Mouse (Mus musculus): ENCODE measurements around the gene Adra2b. TPM values are rescaled to one million over a fixed set of nuclear protein-coding genes. Genes with fewer than 3 reads are reported as not detected.

Adra2b gene
- polyA plus RNA-seq (2012; rRNA removed), result 0.13 and 0.20 TPM in 2 replicates

DNA sequence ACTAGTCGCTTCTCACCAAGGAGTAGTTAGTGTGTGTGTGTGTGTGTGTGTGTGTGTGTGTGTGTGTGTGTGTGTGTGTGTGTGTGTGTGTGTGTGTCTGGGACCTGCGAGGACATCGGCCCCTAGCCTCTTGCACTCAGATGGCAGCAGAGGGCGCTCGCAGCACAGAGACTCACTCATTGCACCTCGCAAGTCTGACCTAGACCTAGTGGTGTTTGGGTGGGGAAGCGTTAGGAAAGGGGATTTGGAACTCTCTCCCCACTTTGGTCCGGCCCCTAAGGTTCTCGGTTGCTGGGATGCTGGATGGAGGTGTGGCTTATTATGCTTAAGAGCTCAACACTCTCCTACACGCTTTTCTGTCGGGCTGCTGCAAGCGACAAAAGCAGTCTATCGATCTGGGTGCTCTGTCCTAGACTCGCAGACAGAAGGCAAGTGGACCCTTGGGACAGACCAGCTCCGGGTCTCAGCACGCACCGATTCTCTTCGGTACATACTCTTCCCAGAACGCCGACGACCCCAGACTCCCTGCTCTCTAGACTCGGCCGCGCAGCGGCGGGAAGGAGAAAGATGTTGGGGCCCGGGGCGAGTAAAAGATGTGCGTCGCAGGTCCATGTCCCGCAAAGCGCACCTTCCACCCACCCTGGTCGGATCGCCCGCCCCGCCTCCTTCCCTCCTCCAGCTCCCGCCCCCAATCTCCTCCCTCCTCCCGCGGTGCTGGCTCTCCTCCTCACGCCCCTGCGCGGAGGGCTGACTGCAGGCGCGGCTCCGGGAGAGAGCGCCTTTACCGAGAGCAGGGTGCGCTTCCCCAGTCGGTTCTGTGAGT lies at the start of gene Adra2b:
Adra2b (plus strand) TSS at position 750 of the 823 bp plus-strand sequence.
- peak; percentile 80 for DNase-seq
- H3K27ac ChIP-seq (ENCODE audit: control insufficient read depth, insufficient read depth, low read length), result no peak within 1 kb of the TSS
- H3K4me3 ChIP-seq (ENCODE audit: control insufficient read depth, insufficient read depth, low read length), result 0 out of 2 replicates have a peak within 1 kb of the TSS, but pooled peaks have one; percentile 1
- no peaks in the 10 kb centered on the region; the same call in 1 of the 2 replicates for H3K4me1 ChIP-seq (replicated peaks; ENCODE audit: control insufficient read depth, insufficient read depth, low read length)
- 1% methylated on average over 49 of the region's 49 CpGs for WGBS
- H3K36me3 ChIP-seq (ENCODE audit: control insufficient read depth, insufficient read depth, low read length), result no peaks in the 10 kb centered on the region
- TF ChIP-seq CTCF (IDR thresholded peaks at IDR 0.05; ENCODE audit: borderline replicate concordance, control insufficient read depth, extremely low read depth, insufficient read depth, low read length, poor library complexity) (peak; percentile 66; the same call in 1 of the 2 replicates), POLR2A (IDR thresholded peaks at IDR 0.05; ENCODE audit: control insufficient read depth, extremely low read depth, insufficient read depth, low read length, poor library complexity) (no peak)
- H3K27me3 ChIP-seq (ENCODE audit: control insufficient read depth, insufficient read depth, low read length), result peaks cover 14% of the 10 kb centered on the region; the same call in 1 of the 2 replicates

DNA sequence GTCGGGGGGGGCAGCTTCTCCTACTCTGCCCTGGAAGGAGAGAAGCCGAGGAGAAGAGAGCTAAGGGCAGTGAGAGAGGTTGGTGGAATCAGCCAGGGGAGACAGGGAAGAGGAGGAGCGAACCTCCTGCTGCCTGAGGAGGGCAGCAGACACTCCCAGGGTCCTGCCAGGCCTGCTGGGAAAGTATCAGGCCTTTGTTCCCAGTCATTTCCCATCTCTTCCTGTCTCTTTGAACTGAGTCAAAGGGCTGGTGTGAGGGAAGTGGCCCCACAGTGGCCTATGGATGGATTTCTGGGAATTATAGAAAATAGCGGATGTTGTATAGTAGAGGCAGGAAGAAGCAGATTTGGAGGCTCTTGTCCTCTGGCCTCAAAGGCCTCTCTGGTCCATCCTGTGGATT lies 49.1 kb upstream of the Adra2b start:
- Histone ChIP-seq H3K36me3 (ENCODE audit: control insufficient read depth, insufficient read depth, low read length) (no peaks in the 10 kb centered on the region), H3K4me3 (ENCODE audit: control insufficient read depth, insufficient read depth, low read length) (no peak overlapping the region), H3K27ac (ENCODE audit: control insufficient read depth, insufficient read depth, low read length) (peak overlapping the region; percentile 74), H3K27me3 (ENCODE audit: control insufficient read depth, insufficient read depth, low read length) (no peaks in the 10 kb centered on the region), H3K4me1 (replicated peaks; ENCODE audit: control insufficient read depth, insufficient read depth, low read length) (peaks cover 39% of the 10 kb centered on the region)
- DNase-seq, result no peak
- TF ChIP-seq POLR2A (IDR thresholded peaks at IDR 0.05; ENCODE audit: control insufficient read depth, extremely low read depth, insufficient read depth, low read length, poor library complexity), result no peak
- no peak for TF ChIP-seq CTCF (IDR thresholded peaks at IDR 0.05; ENCODE audit: borderline replicate concordance, control insufficient read depth, extremely low read depth, insufficient read depth, low read length, poor library complexity)
- 62% methylated on average over 4 of the region's 4 CpGs for WGBS

DNA sequence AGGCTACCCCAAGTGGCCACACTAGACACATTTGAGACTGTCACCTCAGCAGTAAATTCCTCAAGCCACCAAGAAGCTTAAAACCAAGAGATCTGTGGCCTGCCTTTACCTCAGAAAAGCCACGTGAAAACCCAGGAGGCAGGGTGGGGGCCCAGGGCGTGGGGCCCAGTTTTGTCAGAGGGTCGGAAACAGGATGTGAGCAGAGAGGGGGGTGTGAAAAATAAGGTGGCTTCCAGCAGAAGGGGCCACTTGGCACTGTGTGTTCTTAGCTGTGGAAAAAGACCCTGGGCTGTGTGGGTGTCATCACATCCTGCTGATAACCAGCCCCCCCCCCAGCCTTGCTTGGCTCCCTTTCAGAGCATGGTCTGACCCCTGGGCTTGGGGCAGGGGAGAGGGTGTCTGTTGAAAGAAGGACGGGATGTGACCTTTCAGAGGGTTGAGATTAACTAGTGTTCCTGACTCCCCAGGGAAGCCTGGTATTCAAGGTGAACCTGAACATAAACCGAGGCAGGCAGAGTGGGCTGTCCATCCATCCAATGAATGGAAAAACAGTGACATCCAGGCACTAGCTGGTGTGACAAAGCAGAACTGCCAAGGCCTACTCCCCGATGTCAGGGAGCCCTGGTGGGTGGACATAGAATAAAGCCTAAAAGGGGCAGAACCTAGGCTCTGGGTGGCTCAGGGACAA lies 48.4 kb upstream of the Adra2b start:
- 20% methylated on average over 6 of the region's 6 CpGs for WGBS
- DNase-seq, result peak; percentile 82
- H3K27me3 ChIP-seq (ENCODE audit: control insufficient read depth, insufficient read depth, low read length), result no peaks in the 10 kb centered on the region
- H3K4me3 ChIP-seq (ENCODE audit: control insufficient read depth, insufficient read depth, low read length), result no peak overlapping the region
- H3K36me3 ChIP-seq (ENCODE audit: control insufficient read depth, insufficient read depth, low read length), result no peaks in the 10 kb centered on the region
- H3K27ac ChIP-seq (ENCODE audit: control insufficient read depth, insufficient read depth, low read length), result peak overlapping the region; percentile 83
- TF ChIP-seq CTCF (IDR thresholded peaks at IDR 0.05; ENCODE audit: borderline replicate concordance, control insufficient read depth, extremely low read depth, insufficient read depth, low read length, poor library complexity), result no peak
- no peak for TF ChIP-seq POLR2A (IDR thresholded peaks at IDR 0.05; ENCODE audit: control insufficient read depth, extremely low read depth, insufficient read depth, low read length, poor library complexity)
- H3K4me1 ChIP-seq (replicated peaks; ENCODE audit: control insufficient read depth, insufficient read depth, low read length), result peaks cover 46% of the 10 kb centered on the region

DNA sequence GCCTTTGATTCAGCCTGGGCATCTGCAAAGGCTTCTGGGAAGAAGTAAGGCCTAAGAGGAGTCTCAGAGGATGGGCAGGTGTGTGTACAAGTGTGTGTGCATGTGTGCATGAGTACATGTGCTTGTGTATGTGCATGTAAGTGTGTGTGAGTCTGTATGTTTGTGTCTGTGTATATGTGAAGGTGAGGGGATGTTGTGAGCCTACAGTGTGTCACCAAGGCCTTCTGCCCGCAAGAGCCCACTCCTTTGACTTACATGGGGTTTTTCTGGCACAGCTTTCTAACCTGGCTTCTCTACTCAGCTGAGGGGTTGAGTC lies 47.9 kb upstream of the Adra2b start:
- no peaks in the 10 kb centered on the region for H3K36me3 ChIP-seq (ENCODE audit: control insufficient read depth, insufficient read depth, low read length)
- peaks cover 51% of the 10 kb centered on the region for H3K4me1 ChIP-seq (replicated peaks; ENCODE audit: control insufficient read depth, insufficient read depth, low read length)
- 95% methylated on average over 1 of the region's 1 CpGs for WGBS
- H3K27me3 ChIP-seq (ENCODE audit: control insufficient read depth, insufficient read depth, low read length), result no peaks in the 10 kb centered on the region
- peak overlapping the region; percentile 83 for H3K27ac ChIP-seq (ENCODE audit: control insufficient read depth, insufficient read depth, low read length)
- no peak for TF ChIP-seq CTCF (IDR thresholded peaks at IDR 0.05; ENCODE audit: borderline replicate concordance, control insufficient read depth, extremely low read depth, insufficient read depth, low read length, poor library complexity)
- DNase-seq, result no peak
- no peak overlapping the region for H3K4me3 ChIP-seq (ENCODE audit: control insufficient read depth, insufficient read depth, low read length)

DNA sequence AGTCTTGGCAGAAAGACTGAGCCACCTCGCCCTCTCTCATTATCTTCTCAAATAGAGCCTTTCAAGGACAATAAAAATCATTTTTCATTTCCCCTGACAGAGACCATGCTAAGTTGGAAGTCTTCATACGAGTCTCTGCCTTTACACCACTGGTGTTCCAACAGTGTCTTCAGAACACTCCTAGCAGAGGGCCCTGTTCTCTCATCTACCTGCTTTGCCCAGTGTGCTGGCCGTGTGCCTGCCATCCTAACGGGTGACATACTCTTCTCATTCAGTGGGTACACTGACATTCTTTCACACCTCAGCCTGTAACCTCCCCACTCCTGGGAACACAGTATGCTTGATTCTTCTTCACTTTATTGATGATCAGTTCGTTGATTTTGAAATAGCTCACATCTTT lies 46.6 kb upstream of the Adra2b start:
- 90% methylated on average over 5 of the region's 5 CpGs for WGBS
- peaks cover 57% of the 10 kb centered on the region for H3K4me1 ChIP-seq (replicated peaks; ENCODE audit: control insufficient read depth, insufficient read depth, low read length)
- no peak overlapping the region for H3K27ac ChIP-seq (ENCODE audit: control insufficient read depth, insufficient read depth, low read length)

DNA sequence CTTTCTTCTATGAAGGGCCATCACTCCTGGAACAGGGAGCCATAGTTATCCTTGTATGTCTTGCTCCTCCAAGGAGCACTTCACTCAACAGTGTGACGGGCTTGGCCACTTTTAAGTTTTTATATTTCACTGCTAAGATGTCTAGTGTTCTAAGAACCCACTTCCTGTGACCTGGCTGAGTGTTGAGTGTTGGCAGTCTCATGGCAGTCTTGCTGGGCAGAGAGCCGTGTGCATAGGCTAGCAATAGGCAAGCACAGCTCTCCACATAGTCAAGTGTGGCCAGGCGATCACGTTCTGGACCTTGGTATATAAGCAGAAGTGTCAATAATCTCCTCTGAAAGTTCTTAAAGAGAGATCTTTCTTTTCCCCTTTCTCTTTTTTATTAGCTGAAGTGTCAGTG lies 44.9 kb upstream of the Adra2b start:
- Histone ChIP-seq H3K27me3 (ENCODE audit: control insufficient read depth, insufficient read depth, low read length) (no peaks in the 10 kb centered on the region), H3K36me3 (ENCODE audit: control insufficient read depth, insufficient read depth, low read length) (no peaks in the 10 kb centered on the region), H3K27ac (ENCODE audit: control insufficient read depth, insufficient read depth, low read length) (peak overlapping the region; percentile 79), H3K4me3 (ENCODE audit: control insufficient read depth, insufficient read depth, low read length) (no peak overlapping the region), H3K4me1 (replicated peaks; ENCODE audit: control insufficient read depth, insufficient read depth, low read length) (peaks cover 67% of the 10 kb centered on the region)
- 17% methylated on average over 4 of the region's 4 CpGs for WGBS
- no peak for TF ChIP-seq POLR2A (IDR thresholded peaks at IDR 0.05; ENCODE audit: control insufficient read depth, extremely low read depth, insufficient read depth, low read length, poor library complexity)
- DNase-seq, result no peak

More for the DNA sequence above, 46.6 kb upstream of the Adra2b start:
- TF ChIP-seq CTCF (IDR thresholded peaks at IDR 0.05; ENCODE audit: borderline replicate concordance, control insufficient read depth, extremely low read depth, insufficient read depth, low read length, poor library complexity) (no peak), POLR2A (IDR thresholded peaks at IDR 0.05; ENCODE audit: control insufficient read depth, extremely low read depth, insufficient read depth, low read length, poor library complexity) (no peak)
- Histone ChIP-seq H3K36me3 (ENCODE audit: control insufficient read depth, insufficient read depth, low read length) (no peaks in the 10 kb centered on the region), H3K27me3 (ENCODE audit: control insufficient read depth, insufficient read depth, low read length) (no peaks in the 10 kb centered on the region), H3K4me3 (ENCODE audit: control insufficient read depth, insufficient read depth, low read length) (no peak overlapping the region)
- DNase-seq, result no peak

All from thymus, adult 2 months (tissue).